Mouse (Mus musculus) olfactory bulb, adult 2 months (tissue): ENCODE results near the gene Bnc2. TPM values are rescaled to one million over a fixed set of nuclear protein-coding genes. Genes with fewer than 3 reads are reported as not detected.

Source experiments
- H3K27ac ChIP-seq: fragments of 200-500 bp; 2 replicates; pipeline ENCODE4 v1.5.1; 2012; ENCODE audit warnings: low read depth, low read length; ENCODE audit not compliant: insufficient read depth
- H3K4me1 ChIP-seq: fragments of 200-500 bp; 2 replicates; pipeline ENCODE4 v1.6.1; 2012; ENCODE audit warnings: low read length; ENCODE audit not compliant: control insufficient read depth, insufficient read depth
- H3K4me3 ChIP-seq: fragments of 200-500 bp; 2 replicates; pipeline ENCODE4 v1.5.1; 2012; ENCODE audit warnings: mild to moderate bottlenecking, low read depth, low read length, moderate library complexity; ENCODE audit not compliant: insufficient read depth
- CTCF ChIP-seq: fragments of 200-500 bp; IDR thresholded peaks from 2 replicates; pipeline ENCODE4 v1.5.1; 2012; ENCODE audit warnings: low read depth, mild to moderate bottlenecking, low read length, moderate library complexity; ENCODE audit not compliant: insufficient read depth
- POLR2A ChIP-seq: fragments of 200-500 bp; IDR thresholded peaks from 2 replicates; pipeline ENCODE4 v1.6.1; 2012; ENCODE audit warnings: mild to moderate bottlenecking, low read depth, low read length, moderate library complexity; ENCODE audit not compliant: insufficient read depth
- WGBS: fragments of 180-500 bp; shearing (Covaris S2); methylation state at CpG from one replicate; pipeline ENCODE4 v1.1.7; 2018; 5-methylcytosine and 5-hydroxymethylcytosine counted together
- polyA plus RNA-seq: library from polyadenylated mRNA; stranded (reverse); fragments of >200 nt; gene quantifications from 2 replicates; pipeline ENCODE4 v1.2.4, GENCODE M21; 2012; ENCODE audit warnings: low replicate concordance; ENCODE audit not compliant: missing spikeins, insufficient read depth, insufficient read length

The Bnc2 gene
- polyA plus RNA-seq, 1 experiment: not detected

- no peaks in the 10 kb centered on the region for H3K4me1 ChIP-seq
- 66% methylated on average over 4 of the region's 4 CpGs for WGBS
- TF ChIP-seq POLR2A: no peak
- TF ChIP-seq CTCF: no peak
These were observed 174.2 kb downstream of the Bnc2 start for GRCm38 (mm10) chr4:84500796-84501349.

GRCm38 (mm10) chr4:84500259-84500658 is 174.8 kb downstream of the Bnc2 start:
- Histone ChIP-seq H3K27ac (no peak overlapping the region), H3K4me3 (no peak overlapping the region), H3K4me1 (no peaks in the 10 kb centered on the region)
- TF ChIP-seq CTCF (no peak), POLR2A (no peak)
- WGBS: 77% methylated on average over 9 of the region's 9 CpGs

More at GRCm38 (mm10) chr4:84500796-84501349, 174.2 kb downstream of the Bnc2 start:
- no peak overlapping the region for H3K27ac ChIP-seq
- no peak overlapping the region for H3K4me3 ChIP-seq

- WGBS: 98% methylated on average over 6 of the region's 6 CpGs
- Histone ChIP-seq H3K4me1 (no peaks in the 10 kb centered on the region), H3K27ac (no peak overlapping the region), H3K4me3 (no peak overlapping the region)
- TF ChIP-seq CTCF (no peak), POLR2A (no peak)
These were observed 176.6 kb downstream of the Bnc2 start for GRCm38 (mm10) chr4:84498469-84498868.

- 29% methylated on average over 5 of the region's 5 CpGs for WGBS
- Histone ChIP-seq H3K4me3 (no peak overlapping the region), H3K4me1 (no peaks in the 10 kb centered on the region), H3K27ac (no peak overlapping the region)
- TF ChIP-seq CTCF (no peak), POLR2A (no peak)
These were observed 186.8 kb downstream of the Bnc2 start for GRCm38 (mm10) chr4:84488323-84488722.

- no peak for TF ChIP-seq CTCF
- TF ChIP-seq POLR2A: no peak
- WGBS: 88% methylated on average over 6 of the region's 6 CpGs
These were observed 192.4 kb downstream of the Bnc2 start for GRCm38 (mm10) chr4:84482680-84483079.

GRCm38 (mm10) chr4:84472643-84473042 is 202.4 kb downstream of the Bnc2 start:
- TF ChIP-seq POLR2A (no peak), CTCF (no peak)
- H3K4me3 ChIP-seq: no peak overlapping the region
- peaks cover 4% of the 10 kb centered on the region for H3K4me1 ChIP-seq
- 35% methylated on average over 2 of the region's 2 CpGs for WGBS
- no peak overlapping the region for H3K27ac ChIP-seq

More at GRCm38 (mm10) chr4:84482680-84483079, 192.4 kb downstream of the Bnc2 start:
- H3K4me3 ChIP-seq: no peak overlapping the region
- H3K4me1 ChIP-seq: no peaks in the 10 kb centered on the region
- H3K27ac ChIP-seq: no peak overlapping the region

- Histone ChIP-seq H3K4me3 (no peak overlapping the region), H3K4me1 (peaks cover 4% of the 10 kb centered on the region), H3K27ac (no peak overlapping the region)
- WGBS: 73% methylated on average over 6 of the region's 6 CpGs
- TF ChIP-seq POLR2A: no peak
- no peak for TF ChIP-seq CTCF
These were observed 204.8 kb downstream of the Bnc2 start for GRCm38 (mm10) chr4:84470106-84470885.

- no peak for TF ChIP-seq CTCF
- no peak for TF ChIP-seq POLR2A
- peaks cover 4% of the 10 kb centered on the region for H3K4me1 ChIP-seq
- 96% methylated on average over 4 of the region's 4 CpGs for WGBS
- no peak overlapping the region for H3K27ac ChIP-seq
- H3K4me3 ChIP-seq: no peak overlapping the region
These were observed 205.7 kb downstream of the Bnc2 start for GRCm38 (mm10) chr4:84469400-84469799.

GRCm38 (mm10) chr4:84467722-84468121 is 207.4 kb downstream of the Bnc2 start:
- Histone ChIP-seq H3K4me1 (no peaks in the 10 kb centered on the region), H3K27ac (no peak overlapping the region), H3K4me3 (no peak overlapping the region)
- WGBS: 80% methylated on average over 3 of the region's 3 CpGs
- TF ChIP-seq CTCF: no peak
- no peak for TF ChIP-seq POLR2A
